Mouse (Mus musculus): ENCODE data around the gene Dclre1b.

- TF ChIP-seq CTCF (IDR thresholded peaks at IDR 0.05; ENCODE audit: low read depth): no peak
- no peak for TF ChIP-seq EP300 (optimal IDR thresholded peaks at IDR 0.05)
Observed at GRCm38 (mm10) chr3:103802861-103803260, 6.4 kb downstream of the Dclre1b start.

Measured in stomach, postnatal 0 days (tissue).